Mouse (Mus musculus) megakaryocyte-erythroid progenitor cell, adult 5-6 weeks (primary cell): ENCODE data around the gene St7l. TPM values are rescaled to one million over a fixed set of nuclear protein-coding genes. Genes with fewer than 3 reads are reported as not detected.

Source experiments
- ATAC-seq: replicated peaks from 2 replicates; pipeline ENCODE4 v1.8.0; 2016; ENCODE audit warnings: mild to moderate bottlenecking, inconsistent platforms; ENCODE audit not compliant: severe bottlenecking, poor library complexity, low FRiP score, low TSS enrichment
- total RNA-seq, 2 experiments: library from RNA; stranded (forward) in 1 of 2; stranded (reverse) in 1 of 2; fragments of 200-1000, 215-1000 nt in 1 of 2; fragments of >200 nt in 1 of 2; fragmentation: Nextera tagmentation in 1 of 2; gene quantifications; 2 replicates each; pipeline ENCODE4 v1.2.3; 2014 to 2017

The St7l gene
- total RNA-seq, 2 experiments from 2014 or later: 16.6 to 39.7 TPM

GRCm38 (mm10) chr3:104961066-104962059 lies 97.6 kb downstream of the St7l start, which contains the start of gene Wnt2b:
Gene Wnt2b (minus strand): TSS chr3:104961921.
- ATAC-seq: peak; percentile 29; the same call in 1 of the 2 replicates

- ATAC-seq: no peak
Measured at GRCm38 (mm10) chr3:104962141-104962611, 98.4 kb downstream of the St7l start.

- ATAC-seq: no peak
Measured at GRCm38 (mm10) chr3:104962866-104963265, 99.1 kb downstream of the St7l start.

- ATAC-seq: no peak
Measured at GRCm38 (mm10) chr3:104963331-104964276, 99.8 kb downstream of the St7l start.

- no peak for ATAC-seq
Measured at GRCm38 (mm10) chr3:104965070-104965855, 101.5 kb downstream of the St7l start.

- ATAC-seq: no peak
Measured at GRCm38 (mm10) chr3:104965991-104966554, 102.3 kb downstream of the St7l start.

- peak; percentile 87 for ATAC-seq
Measured at GRCm38 (mm10) chr3:104967548-104968300, 103.9 kb downstream of the St7l start.

Other genes with a start within 250 kb of the St7l start
- gene Slc16a1, start 225.3 kb upstream of the St7l start, total RNA-seq (2014; fragmentation: Nextera tagmentation): 76.1 and 80.4 TPM in 2 replicates
- 137 and 154 TPM in 2 replicates for gene Slc16a1, start 225.3 kb upstream of the St7l start, total RNA-seq (2017)
- gene Ppm1j, start 82.9 kb upstream of the St7l start, total RNA-seq (2014; fragmentation: Nextera tagmentation): not detected in 2 replicates
- not detected in 2 replicates for gene Ppm1j, start 82.9 kb upstream of the St7l start, total RNA-seq (2017)
- not detected in 2 replicates for gene Fam19a3, start 82.2 kb upstream of the St7l start, total RNA-seq (2014; fragmentation: Nextera tagmentation)
- gene Fam19a3, start 82.2 kb upstream of the St7l start, total RNA-seq (2017): not detected in 2 replicates
- gene Rhoc, start 75.6 kb upstream of the St7l start, total RNA-seq (2014; fragmentation: Nextera tagmentation): 1.1 TPM in 1 of 2 replicates, not detected in the other
- not detected in 2 replicates for gene Rhoc, start 75.6 kb upstream of the St7l start, total RNA-seq (2017)
- gene Mov10, start 45.4 kb upstream of the St7l start, total RNA-seq (2014; fragmentation: Nextera tagmentation): 11.0 and 17.3 TPM in 2 replicates
- 1.9 and 3.1 TPM in 2 replicates for gene Mov10, start 45.4 kb upstream of the St7l start, total RNA-seq (2017)
- 145 and 168 TPM in 2 replicates for gene Capza1, start 500 bp downstream of the St7l start, total RNA-seq (2014; fragmentation: Nextera tagmentation)
- 210 and 213 TPM in 2 replicates for gene Capza1, start 500 bp downstream of the St7l start, total RNA-seq (2017)
- not detected in 2 replicates for gene Wnt2b, start 97.9 kb downstream of the St7l start, total RNA-seq (2014; fragmentation: Nextera tagmentation)
- not detected in 2 replicates for gene Wnt2b, start 97.9 kb downstream of the St7l start, total RNA-seq (2017)
- not detected in 2 replicates for gene Cttnbp2nl, start 189.1 kb downstream of the St7l start, total RNA-seq (2014; fragmentation: Nextera tagmentation)
- gene Cttnbp2nl, start 189.1 kb downstream of the St7l start, total RNA-seq (2017): not detected in 2 replicates
- gene 4930564D02Rik, start 202.8 kb downstream of the St7l start, total RNA-seq (2014; fragmentation: Nextera tagmentation): not detected in 2 replicates
- not detected in 2 replicates for gene 4930564D02Rik, start 202.8 kb downstream of the St7l start, total RNA-seq (2017)